Mouse (Mus musculus): ENCODE measurements around the gene Mms19. TPM values are rescaled to one million over a fixed set of nuclear protein-coding genes. Genes with fewer than 3 reads are reported as not detected.

The Mms19 gene
- polyA plus RNA-seq (2016; fragmentation: Nextera tagmentation; extraction: Ambion mirVana): 34.7 and 38.4 TPM in 2 replicates

DNA sequence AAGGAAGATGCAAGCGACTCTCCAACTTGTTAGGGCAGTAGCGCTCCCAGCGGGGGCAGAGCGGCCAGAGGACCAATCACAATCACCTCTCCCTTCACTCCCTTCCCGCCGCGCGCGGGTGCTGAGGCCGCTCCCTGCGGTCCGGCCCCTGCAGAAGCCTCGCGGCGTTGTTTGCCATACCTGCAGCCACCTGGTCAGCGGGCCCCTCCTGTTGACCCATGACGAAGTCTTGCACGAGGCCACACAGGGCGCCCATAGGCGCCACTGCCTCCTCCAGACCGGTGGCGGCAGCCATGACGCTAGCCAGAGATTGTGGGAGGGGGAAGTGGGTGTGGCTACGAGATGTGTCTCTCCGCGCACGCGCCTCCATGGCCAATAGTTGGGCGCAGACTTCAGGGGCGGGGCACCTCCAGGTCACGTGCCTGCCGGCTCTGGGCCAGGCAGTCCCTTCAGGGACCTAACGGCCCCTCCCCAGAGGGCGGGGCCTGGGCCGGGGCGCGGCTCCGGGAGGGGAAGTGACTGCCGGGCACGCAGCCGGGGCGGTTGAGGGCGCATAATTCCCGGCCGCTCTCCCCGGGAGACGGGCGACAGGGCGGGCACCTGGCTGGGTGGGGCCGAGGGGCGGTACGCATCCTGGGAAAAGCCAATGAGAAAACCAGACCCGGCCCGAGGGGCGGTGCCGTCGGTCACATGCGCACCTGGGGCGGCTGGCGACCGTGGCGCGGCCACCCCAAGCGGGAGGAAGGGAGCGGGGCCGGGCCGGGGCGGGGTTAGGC is at the start of gene Mms19:
Gene Mms19 (minus strand): TSS at position 339 of the 776 bp plus-strand sequence.
- Histone ChIP-seq H3K9ac (peak within 1 kb of the TSS; percentile 77), H3K4me3 (peak within 1 kb of the TSS; percentile 92), H3K4me2 (replicated peaks) (peak within 1 kb of the TSS; percentile 100), H3K36me3 (no peaks in the 10 kb centered on the region), H3K9me3 (no peaks in the 10 kb centered on the region), H3K27me3 (replicated peaks) (peaks cover 17% of the 10 kb centered on the region), H3K27ac (no peak within 1 kb of the TSS; the same call in 1 of the 2 replicates), H3K4me1 (peaks cover 20% of the 10 kb centered on the region)
- peak; percentile 96 for ATAC-seq (ENCODE audit: low FRiP score, low read depth)
- under 1% methylated on average over 66 of the region's 68 CpGs for WGBS

DNA sequence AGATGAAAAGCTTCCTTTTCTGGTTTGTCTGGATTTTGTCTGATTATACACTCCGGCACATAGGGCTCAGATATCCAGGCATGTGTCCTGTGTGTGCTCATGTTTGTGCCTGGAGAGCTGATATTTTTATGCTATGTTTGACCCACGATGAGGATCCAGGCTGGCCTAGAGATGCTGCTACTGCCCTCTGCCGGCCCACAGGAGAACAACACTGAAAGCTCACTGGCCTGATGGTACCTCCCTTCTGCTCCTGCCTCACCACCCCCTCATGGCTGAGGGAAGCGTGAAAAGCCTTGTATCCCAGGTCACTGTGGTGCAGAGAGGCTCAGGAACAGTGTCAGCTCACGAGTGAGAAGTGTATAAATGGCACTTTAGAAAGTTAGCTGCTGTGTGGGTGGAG is 45.2 kb upstream of the Mms19 start:
- WGBS: 8% methylated on average over 5 of the region's 5 CpGs
- H3K27ac ChIP-seq: no peak overlapping the region
- no peaks in the 10 kb centered on the region for H3K27me3 ChIP-seq (replicated peaks)
- no peak overlapping the region for H3K9ac ChIP-seq
- no peaks in the 10 kb centered on the region for H3K4me1 ChIP-seq
- H3K4me2 ChIP-seq (replicated peaks): no peak overlapping the region
- no peaks in the 10 kb centered on the region for H3K36me3 ChIP-seq
- no peaks in the 10 kb centered on the region for H3K9me3 ChIP-seq
- no peak overlapping the region for H3K4me3 ChIP-seq
- ATAC-seq (ENCODE audit: low FRiP score, low read depth): no peak

DNA sequence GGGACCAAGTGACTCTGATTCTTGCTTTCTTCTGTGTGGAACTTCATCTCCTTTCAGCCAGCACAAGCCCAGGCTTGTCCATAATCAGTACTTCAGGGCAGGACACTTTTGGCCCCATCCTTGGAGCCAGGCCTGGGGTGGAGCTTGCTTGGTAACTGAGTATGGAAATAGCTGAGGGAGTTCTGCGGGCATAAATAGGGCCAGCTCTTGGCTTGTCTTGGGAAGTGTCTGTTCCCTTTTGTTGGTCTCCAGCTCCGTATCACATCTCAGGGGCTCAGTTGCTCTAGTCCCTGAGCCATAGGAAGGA is 41.5 kb upstream of the Mms19 start:
- no peaks in the 10 kb centered on the region for H3K9me3 ChIP-seq
- no peak overlapping the region for H3K4me2 ChIP-seq (replicated peaks)
- no peak overlapping the region for H3K9ac ChIP-seq
- no peak for ATAC-seq (ENCODE audit: low FRiP score, low read depth)
- H3K4me1 ChIP-seq: no peaks in the 10 kb centered on the region
- WGBS: 81% methylated on average over 2 of the region's 2 CpGs
- H3K4me3 ChIP-seq: no peak overlapping the region
- H3K36me3 ChIP-seq: no peaks in the 10 kb centered on the region
- no peaks in the 10 kb centered on the region for H3K27me3 ChIP-seq (replicated peaks)
- H3K27ac ChIP-seq: no peak overlapping the region

DNA sequence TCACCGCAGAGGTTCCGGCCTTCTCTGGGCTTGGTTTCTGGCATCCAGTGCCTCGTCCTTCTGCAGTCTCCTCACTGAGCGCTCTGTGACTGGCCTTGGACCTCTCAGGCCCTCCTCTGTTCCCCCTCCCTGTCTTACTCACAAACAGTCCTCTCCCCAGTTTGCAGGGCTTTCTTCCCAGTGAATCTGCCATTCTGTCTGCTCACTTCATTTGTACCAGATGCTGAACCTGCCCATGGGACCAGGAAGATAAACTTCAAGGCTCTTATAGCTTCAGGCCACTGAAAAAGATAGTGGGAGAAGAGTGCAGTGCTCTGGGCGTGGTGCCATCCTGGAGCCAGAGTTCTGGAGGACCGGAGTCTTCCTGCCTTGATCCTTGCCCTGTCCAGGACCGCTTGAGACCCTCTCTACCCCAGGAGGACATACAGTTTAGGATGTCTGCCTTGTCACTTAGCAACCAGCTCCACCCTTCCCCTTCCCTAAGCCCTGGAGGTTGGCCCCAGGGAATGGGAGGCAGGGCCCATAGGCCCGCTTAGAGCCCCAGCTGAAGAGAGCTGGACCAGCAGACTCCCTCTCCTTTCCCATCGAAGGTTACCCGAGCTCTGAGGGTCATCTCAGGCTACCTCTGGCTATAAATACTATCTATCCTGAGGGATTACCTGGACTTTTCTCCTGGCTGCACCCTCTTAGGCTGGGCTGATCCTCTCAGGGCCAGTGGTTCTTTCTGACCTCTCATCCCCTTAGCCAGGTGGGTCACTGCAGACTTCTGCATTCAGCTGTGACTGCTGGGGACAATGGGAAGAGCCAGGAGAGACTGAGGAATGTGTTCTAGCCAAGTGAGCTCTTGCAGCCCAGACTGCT is 41.0 kb upstream of the Mms19 start:
- 0 out of 2 replicates have a peak, but pooled peaks cover 5% of the 10 kb centered on the region for H3K4me1 ChIP-seq

GRCm38 (mm10) chr19:42019011-42019522 is 38.1 kb upstream of the Mms19 start:
- ATAC-seq (ENCODE audit: low FRiP score, low read depth): no peak
- Histone ChIP-seq H3K27me3 (replicated peaks) (no peaks in the 10 kb centered on the region), H3K27ac (no peak overlapping the region), H3K4me1 (0 out of 2 replicates have a peak, but pooled peaks cover 6% of the 10 kb centered on the region), H3K36me3 (no peaks in the 10 kb centered on the region), H3K9me3 (no peaks in the 10 kb centered on the region), H3K4me2 (replicated peaks) (no peak overlapping the region), H3K9ac (no peak overlapping the region), H3K4me3 (no peak overlapping the region)
- WGBS: 48% methylated on average over 4 of the region's 4 CpGs

More for the DNA sequence above, 41.0 kb upstream of the Mms19 start:
- H3K9ac ChIP-seq: no peak overlapping the region
- no peak overlapping the region for H3K4me3 ChIP-seq
- no peaks in the 10 kb centered on the region for H3K36me3 ChIP-seq
- H3K27me3 ChIP-seq (replicated peaks): no peaks in the 10 kb centered on the region
- WGBS: 64% methylated on average over 10 of the region's 10 CpGs
- ATAC-seq (ENCODE audit: low FRiP score, low read depth): no peak
- H3K27ac ChIP-seq: no peak overlapping the region
- H3K9me3 ChIP-seq: no peaks in the 10 kb centered on the region
- H3K4me2 ChIP-seq (replicated peaks): no peak overlapping the region

- Histone ChIP-seq H3K9ac (no peak overlapping the region), H3K4me2 (replicated peaks) (no peak overlapping the region), H3K9me3 (no peaks in the 10 kb centered on the region), H3K4me1 (0 out of 2 replicates have a peak, but pooled peaks cover 6% of the 10 kb centered on the region), H3K27ac (0 out of 2 replicates have a peak overlapping the region, but pooled peaks have one; percentile 26), H3K27me3 (replicated peaks) (no peaks in the 10 kb centered on the region), H3K4me3 (no peak overlapping the region), H3K36me3 (no peaks in the 10 kb centered on the region)
- no peak for ATAC-seq (ENCODE audit: low FRiP score, low read depth)
- WGBS: 84% methylated on average over 8 of the region's 8 CpGs
Observed at GRCm38 (mm10) chr19:42017399-42018247, 36.7 kb upstream of the Mms19 start.

DNA sequence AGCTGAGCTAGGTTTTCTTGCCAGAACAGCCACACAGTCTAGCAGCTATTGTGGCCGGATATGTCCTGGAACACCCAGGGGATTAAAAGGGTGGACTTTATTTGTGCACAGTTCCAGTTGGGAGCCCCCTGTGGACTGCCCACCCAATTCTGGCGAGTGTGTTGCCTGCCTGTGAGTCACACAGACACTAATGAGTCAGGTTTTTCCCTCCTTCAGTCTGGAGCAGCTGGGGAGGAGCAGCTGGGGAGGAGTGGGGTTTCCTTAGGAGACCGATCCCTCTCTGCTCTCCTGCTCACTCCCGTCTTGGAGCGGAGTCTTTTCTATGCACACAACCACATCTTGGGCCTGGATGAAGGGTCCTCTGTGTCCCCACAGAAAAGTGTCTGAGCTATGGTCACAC is 35.9 kb upstream of the Mms19 start:
- no peak overlapping the region for H3K27ac ChIP-seq
- H3K4me1 ChIP-seq: 0 out of 2 replicates have a peak, but pooled peaks cover 6% of the 10 kb centered on the region
- H3K27me3 ChIP-seq (replicated peaks): no peaks in the 10 kb centered on the region
- ATAC-seq (ENCODE audit: low FRiP score, low read depth): no peak
- no peaks in the 10 kb centered on the region for H3K36me3 ChIP-seq
- no peak overlapping the region for H3K9ac ChIP-seq
- no peak overlapping the region for H3K4me2 ChIP-seq (replicated peaks)
- WGBS: 67% methylated on average over 5 of the region's 5 CpGs
- no peaks in the 10 kb centered on the region for H3K9me3 ChIP-seq
- H3K4me3 ChIP-seq: no peak overlapping the region

GRCm38 (mm10) chr19:42016251-42016650 is 35.3 kb upstream of the Mms19 start:
- H3K9me3 ChIP-seq: no peaks in the 10 kb centered on the region
- H3K9ac ChIP-seq: no peak overlapping the region
- H3K27ac ChIP-seq: no peak overlapping the region
- no peaks in the 10 kb centered on the region for H3K36me3 ChIP-seq
- no peaks in the 10 kb centered on the region for H3K27me3 ChIP-seq (replicated peaks)
- 0 out of 2 replicates have a peak, but pooled peaks cover 6% of the 10 kb centered on the region for H3K4me1 ChIP-seq
- no peak for ATAC-seq (ENCODE audit: low FRiP score, low read depth)
- H3K4me2 ChIP-seq (replicated peaks): no peak overlapping the region
- 66% methylated on average over 4 of the region's 4 CpGs for WGBS
- H3K4me3 ChIP-seq: no peak overlapping the region

- WGBS: 84% methylated on average over 6 of the region's 6 CpGs
- no peak overlapping the region for H3K9ac ChIP-seq
- no peaks in the 10 kb centered on the region for H3K27me3 ChIP-seq (replicated peaks)
- no peaks in the 10 kb centered on the region for H3K36me3 ChIP-seq
- H3K4me2 ChIP-seq (replicated peaks): no peak overlapping the region
- no peaks in the 10 kb centered on the region for H3K9me3 ChIP-seq
- ATAC-seq (ENCODE audit: low FRiP score, low read depth): no peak
- peaks cover 12% of the 10 kb centered on the region; the same call in 1 of the 2 replicates for H3K4me1 ChIP-seq
- no peak overlapping the region for H3K27ac ChIP-seq
- no peak overlapping the region for H3K4me3 ChIP-seq
Observed at GRCm38 (mm10) chr19:42015001-42015400, 34.0 kb upstream of the Mms19 start.

DNA sequence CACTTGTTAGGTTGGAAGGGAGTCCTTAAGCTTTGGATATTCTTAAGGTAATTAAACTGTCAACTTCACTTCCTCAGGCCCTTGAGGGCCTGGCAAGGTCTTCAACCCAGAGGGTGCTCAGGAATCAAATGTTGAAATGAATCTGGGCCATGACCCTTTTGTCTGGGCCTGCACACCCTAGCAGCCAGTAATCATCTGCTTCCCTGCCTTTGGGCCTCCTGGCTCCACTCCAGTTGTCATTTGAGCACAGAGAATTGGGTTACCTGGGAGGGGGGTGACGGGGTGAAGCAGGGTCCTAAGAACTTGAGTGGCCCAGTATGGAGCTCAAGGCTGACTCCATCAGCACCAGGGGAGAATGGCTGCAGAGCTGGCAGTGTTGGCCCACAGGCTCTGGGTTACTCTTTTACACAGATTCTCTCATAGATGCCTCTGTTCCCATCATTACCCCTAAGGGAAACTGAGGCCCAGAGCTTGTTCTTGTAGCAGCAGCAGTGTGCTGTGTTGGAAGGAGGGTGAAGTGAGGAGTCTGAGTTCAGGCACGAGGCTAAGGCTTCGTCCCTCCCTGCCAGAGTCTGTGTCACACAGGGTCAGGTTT is 33.4 kb upstream of the Mms19 start:
- Histone ChIP-seq H3K9me3 (no peaks in the 10 kb centered on the region), H3K4me2 (replicated peaks) (no peak overlapping the region), H3K36me3 (no peaks in the 10 kb centered on the region), H3K27me3 (replicated peaks) (no peaks in the 10 kb centered on the region), H3K27ac (no peak overlapping the region), H3K9ac (no peak overlapping the region), H3K4me3 (no peak overlapping the region), H3K4me1 (peaks cover 12% of the 10 kb centered on the region; the same call in 1 of the 2 replicates)
- no peak for ATAC-seq (ENCODE audit: low FRiP score, low read depth)
- WGBS: 88% methylated on average over 3 of the region's 3 CpGs

GRCm38 (mm10) chr19:42011123-42011522 is 30.2 kb upstream of the Mms19 start:
- H3K4me2 ChIP-seq (replicated peaks): no peak overlapping the region
- H3K27me3 ChIP-seq (replicated peaks): no peaks in the 10 kb centered on the region
- peaks cover 11% of the 10 kb centered on the region; the same call in 1 of the 2 replicates for H3K4me1 ChIP-seq
- WGBS: 83% methylated on average over 7 of the region's 7 CpGs
- H3K36me3 ChIP-seq: no peaks in the 10 kb centered on the region
- no peak for ATAC-seq (ENCODE audit: low FRiP score, low read depth)
- H3K9me3 ChIP-seq: no peaks in the 10 kb centered on the region
- H3K9ac ChIP-seq: no peak overlapping the region
- H3K4me3 ChIP-seq: no peak overlapping the region
- no peak overlapping the region for H3K27ac ChIP-seq
